ENCODE assay signal across 8 mouse cellular contexts in the genomic region with DNA sequence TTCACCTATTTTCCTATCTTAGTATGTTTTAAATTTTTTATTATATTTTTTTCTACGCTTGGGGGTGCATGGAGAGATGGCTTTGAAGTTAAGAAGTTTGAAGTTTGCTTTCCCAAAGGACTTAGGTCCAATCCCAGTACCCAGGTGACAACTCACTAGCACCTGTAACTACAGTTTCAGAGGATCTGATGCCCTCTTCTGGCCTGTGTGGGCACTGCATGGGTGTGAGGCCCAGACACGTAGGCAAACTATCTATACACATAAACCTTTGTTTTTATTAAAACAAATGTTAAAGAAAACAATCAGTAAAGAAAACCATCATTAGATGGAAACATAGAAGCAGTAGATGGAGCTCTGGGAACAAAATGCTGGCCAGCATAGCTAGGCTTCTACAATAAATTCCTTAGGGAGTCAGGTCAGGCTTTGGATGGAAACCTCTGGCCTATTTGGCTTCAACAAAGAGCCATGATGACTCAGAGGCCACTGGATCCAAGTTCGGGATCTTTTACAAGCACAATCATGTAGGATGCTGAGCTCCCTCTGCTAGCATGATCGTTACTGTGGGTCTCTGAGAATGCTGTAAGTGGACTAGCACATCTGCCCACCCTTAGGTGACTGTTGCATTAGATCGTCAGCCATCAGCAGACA. TPM values are rescaled to one million over a fixed set of nuclear protein-coding genes. Genes with fewer than 3 reads are reported as not detected.
DNase-seq lines count a peak whose midpoint lies in the region; ATAC-seq lines count a peak whose summit lies in the region.

No protein-coding gene starts in this region.

- no peak overlapping the region for H3K4me2 ChIP-seq in embryonic facial prominence, embryonic 11.5 days (ENCODE audit: low read depth, low read length)

- no peak overlapping the region for H3K9ac ChIP-seq in embryonic facial prominence, embryonic 11.5 days (replicated peaks; ENCODE audit: low read length)

- H3K4me3 ChIP-seq in embryonic facial prominence, embryonic 11.5 days (ENCODE audit: low read depth, low read length) = no peak overlapping the region
- H3K4me3 ChIP-seq in limb, embryonic 10.5 days = no peak overlapping the region

- no peaks in the 10 kb centered on the region for H3K4me1 ChIP-seq in embryonic facial prominence, embryonic 11.5 days (ENCODE audit: control insufficient read depth, insufficient read depth, low read length)
- no peaks in the 10 kb centered on the region; the same call in 1 of the 2 replicates for H3K4me1 ChIP-seq in limb, embryonic 10.5 days

- H3K9me3 ChIP-seq in embryonic facial prominence, embryonic 11.5 days (replicated peaks; ENCODE audit: control insufficient read depth, low read length) = no peaks in the 10 kb centered on the region
- no peaks in the 10 kb centered on the region for H3K9me3 ChIP-seq in limb, embryonic 10.5 days (replicated peaks)

- H3K27ac ChIP-seq in embryonic facial prominence, embryonic 11.5 days (replicated peaks; ENCODE audit: low read depth, low read length) = no peak overlapping the region
- no peak overlapping the region for H3K27ac ChIP-seq in limb, embryonic 10.5 days

- 80% methylated on average over 5 of the region's 5 CpGs for WGBS in embryonic facial prominence, embryonic 11.5 days
- WGBS in limb, embryonic 10.5 days = 84% methylated on average over 5 of the region's 5 CpGs

- no peaks in the 10 kb centered on the region for H3K36me3 ChIP-seq in embryonic facial prominence, embryonic 11.5 days (replicated peaks; ENCODE audit: control insufficient read depth, insufficient read depth, low read depth, low read length)
- H3K36me3 ChIP-seq in limb, embryonic 10.5 days = no peaks in the 10 kb centered on the region

- H3K27me3 ChIP-seq in embryonic facial prominence, embryonic 11.5 days (ENCODE audit: control insufficient read depth, insufficient read depth, low read length) = no peaks in the 10 kb centered on the region
- no peaks in the 10 kb centered on the region for H3K27me3 ChIP-seq in limb, embryonic 10.5 days (ENCODE audit: low read depth, poor library complexity, severe bottlenecking)

- no peak for ATAC-seq in embryonic facial prominence, embryonic 11.5 days (replicated peaks; ENCODE audit: insufficient number of reproducible peaks, low FRiP score, low TSS enrichment, low read depth)
- no peak for ATAC-seq in monocyte, adult 5-6 weeks (replicated peaks; ENCODE audit: insufficient number of reproducible peaks, low FRiP score, low TSS enrichment, poor library complexity, severe bottlenecking)

- DNase-seq in embryo, embryonic 10 days (ENCODE audit: low spot score) = peak; percentile 38
- no peak for DNase-seq in embryo, embryonic 11 days
- DNase-seq in spleen, postnatal 10 days (ENCODE audit: low spot score in 2 of 2) = peak; percentile 14 to 55
- DNase-seq in spleen, postnatal 36 days (ENCODE audit: low spot score in 2 of 2) = no peak
- peak; percentile 19 for DNase-seq in embryonic facial prominence, embryonic 11.5 days (ENCODE audit: low spot score)
- peak; percentile 33 for DNase-seq in limb, embryonic 10.5 days (ENCODE audit: low spot score)
- no peak for DNase-seq in yolk sac, embryonic 10.5 days (ENCODE audit: low spot score)

RNA-seq across cellular contexts. Expression of a gene that starts 52.2 kb away (rescaled TPM):
- polyA plus RNA-seq in embryonic facial prominence, embryonic 11.5 days (2014; fragmentation: Nextera tagmentation; extraction: Ambion mirVana) = 0.04 and 0.21 TPM in 2 replicates
- 0.04 TPM in 1 of 2 replicates, not detected in the other for polyA plus RNA-seq in limb, embryonic 10.5 days (2016; fragmentation: Nextera tagmentation; extraction: Ambion mirVana)
- not detected in 3 replicates for total RNA-seq in monocyte, adult 5-6 weeks (2017)

Comparison
In these comparisons a context has a peak if more than half of its experiments do, and no peak if none do; other contexts are left out.
1. DNase-seq: peak in embryo, embryonic 10 days (single experiment), spleen, postnatal 10 days (2 of 2), embryonic facial prominence, embryonic 11.5 days (single experiment) and limb, embryonic 10.5 days (single experiment); none in embryo, embryonic 11 days (single experiment), spleen, postnatal 36 days (0 of 2) and yolk sac, embryonic 10.5 days (single experiment).